Comparison of ENCODE assay signal across 10 mouse cellular contexts in the genomic region with DNA sequence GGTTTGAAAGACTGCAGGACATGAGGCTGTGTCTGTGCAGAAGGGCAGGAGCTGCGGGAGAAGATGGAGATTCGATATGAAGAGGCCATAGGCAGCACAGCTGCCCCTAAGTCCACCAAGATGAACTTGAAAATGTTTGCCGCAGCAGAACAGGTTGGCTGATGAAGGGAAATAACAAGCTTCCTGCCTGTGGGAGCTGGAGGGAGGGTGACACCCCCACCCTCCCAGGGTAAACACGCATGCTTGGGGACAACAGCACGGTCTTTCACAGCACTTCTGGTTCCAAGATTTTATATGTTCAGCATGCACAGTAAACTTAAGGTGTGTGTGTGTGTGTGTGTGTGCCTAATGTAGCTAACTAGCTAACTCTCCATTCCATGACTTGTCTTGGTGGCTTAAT. TPM values are rescaled to one million over a fixed set of nuclear protein-coding genes. Genes with fewer than 3 reads are reported as not detected.
"Had no signal": no experiment of that assay in that cellular context is flagged by ENCODE, and none has a peak within 500 bp of the region (broad histone marks: within the 10 kb centered on the region; RNA-seq: fewer than 3 reads in every experiment).

No protein-coding gene starts in this region.

- H3K4me2 ChIP-seq: midbrain, embryonic 12.5 days had no signal

- H3K4me3 ChIP-seq: midbrain, embryonic 12.5 days had no signal

- H3K36me3 ChIP-seq: midbrain, embryonic 12.5 days had no signal

- H3K27me3 ChIP-seq: midbrain, embryonic 12.5 days had no signal

- H3K27ac ChIP-seq: liver, embryonic 14.5 days; midbrain, embryonic 12.5 days had no signal

- H3K9me3 ChIP-seq: midbrain, embryonic 12.5 days had no signal

- ATAC-seq: midbrain, embryonic 16.5 days had no signal

- DNase-seq: kidney, adult 11 months; kidney, postnatal 14 days; lung, adult 18-20 months; lung, postnatal 4 days; right cerebral cortex, postnatal 14 days; thymus, postnatal 4 days had no signal

- H3K9ac ChIP-seq: liver, embryonic 14.5 days; midbrain, embryonic 12.5 days had no signal

RNA-seq across cellular contexts. Expression of gene Mboat2, which starts 38.6 kb away (rescaled TPM):
- polyA plus RNA-seq: liver, adult 2 months had no signal
